Mouse (Mus musculus): ENCODE data around the gene Itpkc. TPM values are rescaled to one million over a fixed set of nuclear protein-coding genes. Genes with fewer than 3 reads are reported as not detected.

Gene Itpkc
- total and polyA plus RNA-seq, 2 experiments from 2014 or later = 4.0 to 18.8 TPM

DNA sequence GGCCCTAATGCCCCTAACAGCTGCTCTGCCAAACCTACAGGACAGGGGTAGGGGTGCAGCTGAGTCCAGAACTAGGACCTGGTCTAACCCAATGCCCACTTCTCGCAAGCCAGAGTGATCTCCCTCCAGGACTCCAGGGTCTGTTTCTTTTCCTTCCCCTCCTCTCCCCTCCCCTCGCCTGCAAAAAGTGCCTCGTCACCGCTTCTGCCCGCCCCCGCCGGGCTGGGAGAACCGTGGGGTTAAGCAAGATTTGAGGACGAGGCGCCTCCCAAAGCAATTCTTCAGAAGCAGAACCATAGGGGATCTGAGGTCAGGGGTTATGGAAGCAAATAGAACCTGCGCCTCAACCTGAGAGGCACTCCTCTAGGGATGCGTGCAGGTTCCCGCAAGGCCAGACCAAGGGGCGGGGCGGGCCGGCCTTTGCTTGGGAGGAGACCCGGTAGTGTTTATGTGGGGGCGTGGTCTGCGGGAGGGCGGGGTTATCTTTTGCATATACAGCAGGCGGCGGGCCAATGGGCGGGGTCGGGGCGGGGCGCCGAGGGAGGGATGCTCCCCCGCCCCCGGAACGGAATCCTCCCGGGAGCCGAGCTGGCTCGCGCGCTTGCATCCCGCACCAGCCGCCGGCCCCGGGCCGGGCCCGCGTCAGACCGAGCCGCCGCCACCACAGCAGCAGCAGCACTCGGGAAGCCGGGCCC is 29.9 kb upstream of the Itpkc start, which contains the start of gene Numbl:
TSS of gene Numbl (plus strand) at position 229 of the 695 bp plus-strand sequence.
- WGBS = under 1% methylated on average over 41 of the region's 47 CpGs
- peaks cover 14% of the 10 kb centered on the region; the same call in 1 of the 2 replicates for H3K36me3 ChIP-seq (ENCODE audit: insufficient read depth, low read length)
- peak within 1 kb of the TSS; percentile 97 for H3K27ac ChIP-seq
- peaks cover 11% of the 10 kb centered on the region; the same call in 1 of the 2 replicates for H3K4me1 ChIP-seq (ENCODE audit: insufficient read depth, low read length)
- H3K9ac ChIP-seq (replicated peaks; ENCODE audit: low read length) = peak within 1 kb of the TSS; percentile 98
- peak; percentile 69 for ATAC-seq
- TF ChIP-seq CTCF (IDR thresholded peaks at IDR 0.05; ENCODE audit: low read depth) = 0 out of 2 replicates have a peak, but pooled peaks have one; percentile 3
- H3K9me3 ChIP-seq (ENCODE audit: low read length) = no peaks in the 10 kb centered on the region
- DNase-seq (ENCODE audit: low spot score) = peak; percentile 96
- no peaks in the 10 kb centered on the region for H3K27me3 ChIP-seq (ENCODE audit: insufficient read depth, low read length)
- H3K4me2 ChIP-seq (ENCODE audit: low read depth, low read length) = peak within 1 kb of the TSS; percentile 90
- H3K4me3 ChIP-seq (ENCODE audit: low read length) = peak within 1 kb of the TSS; percentile 95

DNA sequence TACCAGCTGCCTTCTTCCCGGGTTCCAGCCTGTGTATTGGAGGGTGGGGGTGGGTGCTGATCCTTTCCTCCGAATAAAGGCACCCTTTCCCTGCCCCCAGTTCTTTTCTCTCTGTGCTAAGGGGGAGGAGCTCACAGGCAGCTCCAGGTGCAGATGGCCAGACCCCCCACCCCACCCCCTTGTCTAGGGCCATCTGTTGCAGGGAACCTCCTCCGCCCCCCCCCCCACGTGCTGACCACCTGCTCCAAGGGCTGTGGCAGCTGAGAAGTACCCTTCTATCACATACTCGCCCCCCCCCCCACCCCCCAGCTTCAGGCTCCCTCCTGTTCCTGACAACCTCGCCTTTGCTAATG is 29.4 kb upstream of the Itpkc start:
- no peaks in the 10 kb centered on the region for H3K27me3 ChIP-seq (ENCODE audit: insufficient read depth, low read length)
- H3K4me3 ChIP-seq (ENCODE audit: low read length) = peak overlapping the region; percentile 95
- H3K9ac ChIP-seq (replicated peaks; ENCODE audit: low read length) = peak overlapping the region; percentile 31; the same call in 1 of the 2 replicates
- H3K4me1 ChIP-seq (ENCODE audit: insufficient read depth, low read length) = peaks cover 11% of the 10 kb centered on the region; the same call in 1 of the 2 replicates
- H3K9me3 ChIP-seq (ENCODE audit: low read length) = no peaks in the 10 kb centered on the region
- H3K36me3 ChIP-seq (ENCODE audit: insufficient read depth, low read length) = peaks cover 9% of the 10 kb centered on the region; the same call in 1 of the 2 replicates
- DNase-seq (ENCODE audit: low spot score) (peak; percentile 62), ATAC-seq (peak; percentile 33)
- peak overlapping the region; percentile 97 for H3K27ac ChIP-seq
- no peak for TF ChIP-seq CTCF (IDR thresholded peaks at IDR 0.05; ENCODE audit: low read depth)
- WGBS = 0% methylated on average over 5 of the region's 6 CpGs
- H3K4me2 ChIP-seq (ENCODE audit: low read depth, low read length) = peak overlapping the region; percentile 90

DNA sequence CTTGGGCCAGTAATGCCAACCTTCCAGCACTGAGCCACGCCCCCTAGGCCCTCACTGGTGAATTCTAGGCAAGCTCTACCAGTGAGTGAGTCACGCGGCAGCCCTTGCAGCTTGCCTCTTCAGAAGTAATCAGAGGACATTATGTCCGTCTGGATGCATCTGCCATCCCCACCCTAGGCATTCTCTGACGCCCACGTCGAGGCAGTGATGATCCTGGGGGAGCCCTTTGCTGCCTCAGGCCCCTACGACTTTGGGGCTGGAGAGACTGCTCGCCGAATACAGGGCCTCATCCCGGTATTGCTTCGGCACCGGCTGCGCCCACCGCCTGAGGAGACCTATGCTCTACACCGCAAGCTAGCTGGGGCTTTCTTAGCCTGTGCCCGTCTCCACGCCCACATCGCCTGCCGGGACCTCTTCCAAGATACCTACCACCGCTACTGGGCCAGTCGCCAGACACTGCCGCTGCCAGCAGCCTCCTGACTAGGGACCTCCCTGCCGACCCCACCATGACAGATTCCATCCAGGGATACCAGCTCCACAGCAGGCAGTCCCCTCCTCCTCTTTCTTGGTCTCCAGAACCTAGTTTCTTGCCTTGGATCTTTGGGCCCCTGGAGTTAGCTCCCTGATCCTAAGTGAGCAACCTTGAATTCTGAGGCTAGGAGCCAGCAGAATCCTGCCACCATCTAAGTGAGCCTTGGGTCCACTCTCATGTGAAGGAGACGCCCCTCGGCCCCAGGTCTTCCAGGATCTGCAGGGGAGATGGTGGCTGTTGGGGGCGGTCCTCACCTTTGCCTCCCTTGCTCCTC is 28.8 kb upstream of the Itpkc start:
- peak; percentile 30 for ATAC-seq
- no peaks in the 10 kb centered on the region for H3K27me3 ChIP-seq (ENCODE audit: insufficient read depth, low read length)
- H3K9me3 ChIP-seq (ENCODE audit: low read length) = no peaks in the 10 kb centered on the region
- H3K4me3 ChIP-seq (ENCODE audit: low read length) = peak overlapping the region; percentile 95
- H3K27ac ChIP-seq = peak overlapping the region; percentile 97
- H3K4me1 ChIP-seq (ENCODE audit: insufficient read depth, low read length) = peaks cover 11% of the 10 kb centered on the region; the same call in 1 of the 2 replicates
- 0 out of 2 replicates have a peak, but pooled peaks have one; percentile 26 for TF ChIP-seq CTCF (IDR thresholded peaks at IDR 0.05; ENCODE audit: low read depth)
- 9% methylated on average over 27 of the region's 27 CpGs for WGBS
- peak overlapping the region; percentile 90 for H3K4me2 ChIP-seq (ENCODE audit: low read depth, low read length)
- H3K36me3 ChIP-seq (ENCODE audit: insufficient read depth, low read length) = peaks cover 3% of the 10 kb centered on the region; the same call in 1 of the 2 replicates
- H3K9ac ChIP-seq (replicated peaks; ENCODE audit: low read length) = peak overlapping the region; percentile 31; the same call in 1 of the 2 replicates
- peak; percentile 87 for DNase-seq (ENCODE audit: low spot score)

DNA sequence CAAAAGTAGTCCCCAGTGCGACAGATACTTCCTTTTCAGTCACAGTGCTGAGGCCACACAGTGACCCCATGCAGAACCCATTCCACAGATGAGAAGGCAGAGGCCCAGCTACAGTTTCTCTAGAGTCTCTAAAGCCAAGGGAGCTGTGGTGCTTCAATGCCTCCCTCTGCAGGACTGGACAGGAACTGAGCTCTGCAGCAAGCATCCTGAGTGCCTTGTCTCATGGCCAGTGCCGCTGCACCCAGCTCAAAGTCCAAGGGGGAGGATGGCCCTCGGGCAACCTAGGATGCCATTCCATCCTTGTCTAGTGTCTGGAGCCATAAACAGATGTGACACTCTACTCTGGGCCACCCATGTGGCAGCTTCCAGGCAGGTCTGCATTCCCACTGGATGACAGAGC is 27.3 kb upstream of the Itpkc start:
- ATAC-seq (no peak), DNase-seq (ENCODE audit: low spot score) (no peak)
- Histone ChIP-seq H3K9ac (replicated peaks; ENCODE audit: low read length) (no peak overlapping the region), H3K36me3 (ENCODE audit: insufficient read depth, low read length) (no peaks in the 10 kb centered on the region), H3K9me3 (ENCODE audit: low read length) (no peaks in the 10 kb centered on the region), H3K4me2 (ENCODE audit: low read depth, low read length) (no peak overlapping the region), H3K27ac (peak overlapping the region; percentile 97; the same call in 1 of the 2 replicates), H3K27me3 (ENCODE audit: insufficient read depth, low read length) (no peaks in the 10 kb centered on the region), H3K4me3 (ENCODE audit: low read length) (no peak overlapping the region), H3K4me1 (ENCODE audit: insufficient read depth, low read length) (peaks cover 7% of the 10 kb centered on the region; the same call in 1 of the 2 replicates)
- peak; percentile 56 for TF ChIP-seq CTCF (IDR thresholded peaks at IDR 0.05; ENCODE audit: low read depth)
- 74% methylated on average over 3 of the region's 3 CpGs for WGBS

DNA sequence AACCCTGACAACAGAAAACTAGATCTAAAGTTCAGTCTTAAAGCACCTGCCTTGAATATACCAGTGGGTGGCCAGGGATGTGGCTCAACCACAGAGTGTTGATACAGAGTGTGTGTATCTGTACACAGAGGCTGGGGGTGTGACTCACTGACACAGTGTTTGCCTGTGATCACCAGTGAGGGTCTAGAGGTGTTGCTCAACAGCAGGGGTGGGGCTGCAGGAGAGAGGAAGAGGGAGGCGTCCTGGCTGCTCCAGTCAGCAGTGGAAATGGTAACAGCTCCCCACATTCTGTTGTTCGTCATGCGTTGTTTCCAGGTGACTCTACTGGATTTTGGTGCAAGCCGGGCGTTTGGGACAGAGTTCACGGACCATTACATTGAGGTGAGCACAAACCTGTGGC is 23.5 kb upstream of the Itpkc start:
- Histone ChIP-seq H3K27me3 (ENCODE audit: insufficient read depth, low read length) (no peaks in the 10 kb centered on the region), H3K36me3 (ENCODE audit: insufficient read depth, low read length) (no peaks in the 10 kb centered on the region), H3K4me2 (ENCODE audit: low read depth, low read length) (no peak overlapping the region), H3K27ac (no peak overlapping the region), H3K4me1 (ENCODE audit: insufficient read depth, low read length) (no peaks in the 10 kb centered on the region), H3K9ac (replicated peaks; ENCODE audit: low read length) (no peak overlapping the region), H3K9me3 (ENCODE audit: low read length) (no peaks in the 10 kb centered on the region), H3K4me3 (ENCODE audit: low read length) (no peak overlapping the region)
- 89% methylated on average over 6 of the region's 6 CpGs for WGBS
- DNase-seq (ENCODE audit: low spot score) (no peak), ATAC-seq (no peak)
- TF ChIP-seq CTCF (IDR thresholded peaks at IDR 0.05; ENCODE audit: low read depth) = no peak

DNA sequence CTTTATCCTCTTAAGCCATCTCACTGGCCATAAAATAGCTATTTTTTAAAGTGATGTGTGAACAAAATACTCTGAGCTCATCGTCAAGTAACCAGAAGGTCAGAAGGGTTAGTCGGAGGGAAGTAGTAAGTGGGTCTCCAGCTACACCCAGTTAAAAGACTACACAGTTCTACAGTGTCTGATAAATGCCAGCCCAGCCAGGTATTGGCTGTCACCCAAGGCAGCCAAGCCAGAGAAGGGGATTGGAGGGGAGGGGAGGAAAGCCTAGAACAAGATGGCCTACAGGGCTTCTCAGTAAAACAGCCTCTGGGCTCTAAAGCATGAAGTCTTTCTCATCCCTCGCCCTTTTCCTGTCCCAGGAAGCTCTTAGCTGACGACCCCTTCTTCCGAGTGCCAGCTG is 21.5 kb upstream of the Itpkc start:
- WGBS = 60% methylated on average over 5 of the region's 5 CpGs
- Histone ChIP-seq H3K9ac (replicated peaks; ENCODE audit: low read length) (no peak overlapping the region), H3K27me3 (ENCODE audit: insufficient read depth, low read length) (no peaks in the 10 kb centered on the region), H3K4me1 (ENCODE audit: insufficient read depth, low read length) (no peaks in the 10 kb centered on the region), H3K27ac (no peak overlapping the region), H3K4me3 (ENCODE audit: low read length) (no peak overlapping the region), H3K4me2 (ENCODE audit: low read depth, low read length) (no peak overlapping the region), H3K36me3 (ENCODE audit: insufficient read depth, low read length) (peaks cover 6% of the 10 kb centered on the region), H3K9me3 (ENCODE audit: low read length) (no peaks in the 10 kb centered on the region)
- ATAC-seq (0 out of 2 replicates have a peak, but pooled peaks have one; percentile 38), DNase-seq (ENCODE audit: low spot score) (peak; percentile 24)
- TF ChIP-seq CTCF (IDR thresholded peaks at IDR 0.05; ENCODE audit: low read depth) = no peak

All from hindbrain, postnatal 0 days (tissue).